Mouse (Mus musculus): ENCODE measurements around the gene Cbln3.

The Cbln3 gene

GRCm38 (mm10) chr14:55879623-55880022, 4.6 kb downstream of the Cbln3 start:
- DNase-seq (ENCODE audit: low spot score in 2 of 2), result peak; percentile 66 to 78

- no peak for DNase-seq (ENCODE audit: low spot score in 2 of 2)
These were observed 5.8 kb downstream of the Cbln3 start for GRCm38 (mm10) chr14:55878316-55878940.

GRCm38 (mm10) chr14:55877469-55878315, 6.5 kb downstream of the Cbln3 start:
- no peak for DNase-seq (ENCODE audit: low spot score in 2 of 2)

- DNase-seq (ENCODE audit: low spot score in 2 of 2), result peak; percentile 78 to 82
These were observed 10.2 kb downstream of the Cbln3 start for GRCm38 (mm10) chr14:55873714-55874683.

GRCm38 (mm10) chr14:55873242-55873713, 10.9 kb downstream of the Cbln3 start:
- no peak for DNase-seq (ENCODE audit: low spot score in 2 of 2)

GRCm38 (mm10) chr14:55872551-55872950, 11.6 kb downstream of the Cbln3 start:
- DNase-seq (ENCODE audit: low spot score in 2 of 2), result no peak

- no peak for DNase-seq (ENCODE audit: low spot score in 2 of 2)
These were observed 12.2 kb downstream of the Cbln3 start for GRCm38 (mm10) chr14:55872039-55872438.

GRCm38 (mm10) chr14:55869538-55869937, 14.7 kb downstream of the Cbln3 start:
- no peak for DNase-seq (ENCODE audit: low spot score in 2 of 2)

- no peak for DNase-seq (ENCODE audit: low spot score in 2 of 2)
These were observed 15.8 kb downstream of the Cbln3 start for GRCm38 (mm10) chr14:55868230-55869026.

GRCm38 (mm10) chr14:55866962-55867361, 17.2 kb downstream of the Cbln3 start:
- DNase-seq (ENCODE audit: low spot score in 2 of 2), result no peak

GRCm38 (mm10) chr14:55863773-55864172, 20.4 kb downstream of the Cbln3 start:
- DNase-seq (ENCODE audit: low spot score in 2 of 2), result peak; percentile 62 to 68

- no peak for DNase-seq (ENCODE audit: low spot score in 2 of 2)
These were observed 21.2 kb downstream of the Cbln3 start for GRCm38 (mm10) chr14:55862970-55863369.

GRCm38 (mm10) chr14:55862186-55862585, 22.0 kb downstream of the Cbln3 start:
- no peak for DNase-seq (ENCODE audit: low spot score in 2 of 2)

- no peak for DNase-seq (ENCODE audit: low spot score in 2 of 2)
These were observed 26.6 kb downstream of the Cbln3 start for GRCm38 (mm10) chr14:55857588-55857987.

GRCm38 (mm10) chr14:55855101-55855561, 29.1 kb downstream of the Cbln3 start:
- DNase-seq (ENCODE audit: low spot score in 2 of 2), result no peak

- DNase-seq (ENCODE audit: low spot score in 2 of 2), result no peak
These were observed 29.6 kb downstream of the Cbln3 start for GRCm38 (mm10) chr14:55854406-55855100.

GRCm38 (mm10) chr14:55853621-55854285, 30.4 kb downstream of the Cbln3 start, which contains the start of gene Nynrin:
Gene Nynrin (plus strand): TSS chr14:55854010.
- DNase-seq (ENCODE audit: low spot score in 2 of 2), result no peak

GRCm38 (mm10) chr14:55852646-55853551, 31.3 kb downstream of the Cbln3 start:
- DNase-seq (ENCODE audit: low spot score in 2 of 2), result no peak

- DNase-seq (ENCODE audit: low spot score in 2 of 2), result no peak
These were observed 33.3 kb downstream of the Cbln3 start for GRCm38 (mm10) chr14:55850885-55851284.
